Mouse (Mus musculus) liver, embryonic 14.5 days (tissue): ENCODE data around the gene Als2cl. TPM values are rescaled to one million over a fixed set of nuclear protein-coding genes. Genes with fewer than 3 reads are reported as not detected.

Experiments
- ATAC-seq: fragments of 200-750 bp; cut with Nextera tagmentation; 2 replicates; pipeline ENCODE4 v1.8.0; 2017; ENCODE audit warnings: moderate number of reproducible peaks, mild to moderate bottlenecking, moderate library complexity; ENCODE audit not compliant: insufficient read depth
- DNase-seq, 3 experiments: peaks; one replicate each; pipeline ENCODE4 v3.0.0-alpha.2; 2012 to 2013; ENCODE audit warnings: low read depth in 3 of 3, low spot score in 3 of 3
- H3K27ac ChIP-seq: fragments of 300-500 bp; sonication (generic); 2 replicates; pipeline ENCODE4 v1.5.1; 2014; ENCODE audit warnings: moderate library complexity, mild to moderate bottlenecking, control low read depth, inconsistent platforms
- H3K27me3 ChIP-seq: fragments of 300-500 bp; sonication (generic); 2 replicates; pipeline ENCODE4 v1.6.1; 2014; ENCODE audit warnings: mild to moderate bottlenecking, low read length, moderate library complexity; ENCODE audit not compliant: control insufficient read depth, insufficient read depth
- H3K36me3 ChIP-seq: fragments of 300-500 bp; sonication (generic); replicated peaks from 2 replicates; pipeline ENCODE4 v1.6.1; 2014; ENCODE audit warnings: low read depth; ENCODE audit not compliant: control insufficient read depth, insufficient read depth
- H3K4me1 ChIP-seq, 2 experiments: fragments of 200-500 bp in 1 of 2; fragments of 300-500 bp in 1 of 2; sonication (generic) in 1 of 2; replicated peaks; 2 replicates each; pipeline ENCODE4 v1.6.1; 2012 to 2014; ENCODE audit warnings: antibody characterized with exemption in 1 of 2, inconsistent platforms in 1 of 2, low read length in 1 of 2; ENCODE audit not compliant: control insufficient read depth in 2 of 2, insufficient read depth in 2 of 2
- H3K4me2 ChIP-seq: fragments of 300-500 bp; sonication (generic); 2 replicates; pipeline ENCODE4 v1.6.1; 2014; ENCODE audit warnings: low read depth, mild to moderate bottlenecking, control low read depth, moderate library complexity
- H3K4me3 ChIP-seq, 2 experiments: fragments of 200-500 bp in 1 of 2; fragments of 300-500 bp in 1 of 2; sonication (generic) in 1 of 2; 2 replicates each; pipeline ENCODE4 v1.5.1; 2012 to 2014; ENCODE audit warnings: low read depth in 2 of 2, low read length in 2 of 2, mild to moderate bottlenecking in 2 of 2, control low read depth in 1 of 2, inconsistent platforms in 1 of 2, moderate library complexity in 1 of 2; ENCODE audit not compliant: insufficient read depth in 1 of 2
- H3K9ac ChIP-seq: fragments of 300-500 bp; sonication (generic); replicated peaks from 2 replicates; pipeline ENCODE4 v1.6.1; 2014; ENCODE audit warnings: mild to moderate bottlenecking, control low read depth, moderate library complexity
- H3K9me3 ChIP-seq: fragments of 300-500 bp; sonication (generic); 2 replicates; pipeline ENCODE4 v1.6.1; 2016; ENCODE audit warnings: low read length, mixed read lengths; ENCODE audit not compliant: control insufficient read depth
- CTCF ChIP-seq: IDR thresholded peaks from 2 replicates; pipeline ENCODE4 v1.5.1; 2016; ENCODE audit warnings: antibody characterized with exemption, low read depth, control low read depth
- EP300 ChIP-seq: IDR thresholded peaks from 2 replicates; pipeline ENCODE4 v1.6.1; 2016; ENCODE audit warnings: antibody characterized with exemption, low read depth
- WGBS: fragments of 180-500 bp; shearing (Covaris S2); extraction: QIAGEN DNeasy Blood & Tissue Kit; methylation state at CpG from one replicate; pipeline ENCODE4 v1.1.7; 2014; ENCODE audit not compliant: insufficient replicate concordance; 5-methylcytosine and 5-hydroxymethylcytosine counted together
- polyA plus RNA-seq, 2 experiments: library from polyadenylated mRNA; depleted of rRNA in 1 of 2; stranded (reverse) in 1 of 2; unstranded in 1 of 2; fragments of >200 nt; fragmentation: Nextera tagmentation in 1 of 2; extraction: Ambion mirVana in 1 of 2; gene quantifications; 2 replicates each; pipeline versions ENCODE4 v1.2.1 to v1.2.3; 2012 to 2014

Gene Als2cl
- polyA plus RNA-seq, 2 experiments: 1.1 to 3.3 TPM

GRCm38 (mm10) chr9:110873681-110874659, 5.7 kb upstream of the Als2cl start:
- Histone ChIP-seq H3K4me2 (no peak overlapping the region; the same call in 1 of the 2 replicates), H3K9me3 (no peaks in the 10 kb centered on the region), H3K4me1 (peaks cover 0 to 7% of the 10 kb centered on the region in 2 experiments; a peak in 1 of 4 replicates), H3K9ac (no peak overlapping the region), H3K27me3 (peaks cover 14% of the 10 kb centered on the region), H3K36me3 (no peaks in the 10 kb centered on the region), H3K4me3 (no peak overlapping the region), H3K27ac (no peak overlapping the region)
- ATAC-seq: no peak
- DNase-seq: no peak
- no peak for TF ChIP-seq EP300
- TF ChIP-seq CTCF: no peak
- 13% methylated on average over 40 of the region's 40 CpGs for WGBS

DNA sequence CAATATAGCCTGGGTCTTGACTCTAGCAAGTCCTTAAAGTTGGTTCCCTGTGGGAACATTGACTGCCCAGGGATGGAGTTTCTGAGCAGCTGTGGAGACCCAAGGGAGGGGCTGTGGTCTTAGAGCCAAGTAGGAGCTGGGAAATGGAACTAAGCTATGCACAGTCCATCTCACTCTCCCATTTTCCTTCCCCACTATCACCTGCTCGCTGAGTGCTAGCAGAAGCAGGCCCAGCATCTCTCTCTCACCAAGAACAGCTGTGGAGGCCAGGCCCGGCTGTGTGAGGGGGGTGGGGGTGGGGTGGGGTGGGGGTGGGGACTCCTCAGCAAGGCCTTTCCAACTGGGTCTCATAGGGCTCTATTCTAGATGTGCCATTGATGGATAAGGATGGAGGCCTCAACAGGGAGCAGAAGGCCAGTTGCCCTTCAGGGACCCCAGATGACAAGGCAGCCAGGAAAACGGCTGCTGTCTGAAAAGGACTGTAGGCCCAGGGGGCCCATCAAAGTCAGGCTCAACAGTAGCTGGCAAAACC, 4.9 kb upstream of the Als2cl start:
- no peak for DNase-seq
- H3K36me3 ChIP-seq: no peaks in the 10 kb centered on the region
- H3K9me3 ChIP-seq: no peaks in the 10 kb centered on the region
- H3K27ac ChIP-seq: no peak overlapping the region
- WGBS: 23% methylated on average over 3 of the region's 3 CpGs
- no peak for TF ChIP-seq EP300
- no peak for TF ChIP-seq CTCF
- peaks cover 0 to 7% of the 10 kb centered on the region in 2 experiments; a peak in 1 of 4 replicates for H3K4me1 ChIP-seq
- no peak overlapping the region for H3K4me3 ChIP-seq
- ATAC-seq: no peak
- H3K27me3 ChIP-seq: peaks cover 22% of the 10 kb centered on the region
- H3K4me2 ChIP-seq: no peak overlapping the region
- H3K9ac ChIP-seq: no peak overlapping the region

DNA sequence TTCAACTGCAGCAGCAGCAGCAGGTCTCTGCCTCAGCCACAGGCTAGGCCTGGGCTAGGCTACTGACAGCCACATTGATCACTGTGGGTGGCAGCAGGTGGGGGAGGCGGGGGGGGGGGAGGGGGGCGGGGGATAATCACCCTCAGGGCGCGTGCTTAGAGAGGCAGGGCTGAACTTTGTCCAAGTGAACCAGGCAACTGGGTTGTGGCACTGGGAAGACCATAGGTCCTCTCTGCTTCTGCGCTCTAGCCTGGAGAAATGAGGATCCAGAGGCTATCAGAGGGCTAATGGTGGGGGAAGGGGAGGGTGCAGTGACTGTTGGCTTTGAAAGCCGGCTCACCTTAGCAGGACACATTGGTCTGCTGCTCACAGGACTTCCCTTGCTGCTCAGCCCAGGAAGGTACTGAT, 4.4 kb upstream of the Als2cl start:
- Histone ChIP-seq H3K4me1 (peaks cover 0 to 7% of the 10 kb centered on the region in 2 experiments; a peak in 1 of 4 replicates), H3K4me3 (no peak overlapping the region), H3K27ac (no peak overlapping the region), H3K4me2 (no peak overlapping the region), H3K36me3 (no peaks in the 10 kb centered on the region), H3K9ac (no peak overlapping the region), H3K27me3 (peaks cover 28% of the 10 kb centered on the region), H3K9me3 (no peaks in the 10 kb centered on the region)
- DNase-seq: no peak
- ATAC-seq: peak; percentile 62
- WGBS: 43% methylated on average over 4 of the region's 6 CpGs
- TF ChIP-seq EP300 (no peak), CTCF (no peak)

- TF ChIP-seq EP300 (no peak), CTCF (no peak)
- ATAC-seq (no peak), DNase-seq (no peak)
- H3K9me3 ChIP-seq: no peaks in the 10 kb centered on the region
- peaks cover 35% of the 10 kb centered on the region for H3K27me3 ChIP-seq
- peaks cover 0 to 7% of the 10 kb centered on the region in 2 experiments; a peak in 1 of 4 replicates for H3K4me1 ChIP-seq
- no peaks in the 10 kb centered on the region for H3K36me3 ChIP-seq
- no peak overlapping the region for H3K4me3 ChIP-seq
- H3K4me2 ChIP-seq: no peak overlapping the region
- WGBS: 50% methylated on average over 1 of the region's 1 CpGs
- H3K27ac ChIP-seq: no peak overlapping the region
- H3K9ac ChIP-seq: no peak overlapping the region
Observed at GRCm38 (mm10) chr9:110877353-110877752, 2.3 kb upstream of the Als2cl start.

GRCm38 (mm10) chr9:110877888-110878287, 1.8 kb upstream of the Als2cl start:
- 55% methylated on average over 5 of the region's 5 CpGs for WGBS
- H3K9ac ChIP-seq: no peak overlapping the region
- TF ChIP-seq EP300 (no peak), CTCF (no peak)
- no peaks in the 10 kb centered on the region for H3K9me3 ChIP-seq
- no peak overlapping the region for H3K4me3 ChIP-seq
- peaks cover 35% of the 10 kb centered on the region for H3K27me3 ChIP-seq
- no peaks in the 10 kb centered on the region for H3K36me3 ChIP-seq
- no peak overlapping the region for H3K4me2 ChIP-seq
- ATAC-seq (peak; percentile 24; the same call in 1 of the 2 replicates), DNase-seq (no peak)
- no peak overlapping the region for H3K27ac ChIP-seq
- peaks cover 0 to 7% of the 10 kb centered on the region in 2 experiments; a peak in 1 of 4 replicates for H3K4me1 ChIP-seq
